Mouse (Mus musculus): Measurements from ENCODE around the gene Nutf2.
A peak's percentile ranks its signal among the peaks of the same experiment; 100 is the strongest.

The Nutf2 gene

GRCm38 (mm10) chr8:105855248-105856167 lies 4.9 kb upstream of the Nutf2 start:
- peak; percentile 60 for DNase-seq

GRCm38 (mm10) chr8:105856168-105856835 lies 4.1 kb upstream of the Nutf2 start:
- no peak for DNase-seq

- DNase-seq, result no peak
These were observed 1.9 kb upstream of the Nutf2 start for GRCm38 (mm10) chr8:105858495-105858894.

- no peak for DNase-seq
These were observed 1.1 kb upstream of the Nutf2 start for GRCm38 (mm10) chr8:105859314-105859713.

- DNase-seq, result peak; percentile 32
These were observed 1.6 kb downstream of the Nutf2 start for GRCm38 (mm10) chr8:105861951-105862350.

GRCm38 (mm10) chr8:105866364-105867029 lies 6.1 kb downstream of the Nutf2 start:
- no peak for DNase-seq

- DNase-seq, result no peak
These were observed 13.9 kb downstream of the Nutf2 start for GRCm38 (mm10) chr8:105874301-105874700.

GRCm38 (mm10) chr8:105880754-105881520 lies 20.6 kb downstream of the Nutf2 start, which contains the start of gene Edc4:
TSS of gene Edc4 (plus strand) at chr8:105880881.
- DNase-seq, result peak; percentile 88

- no peak for DNase-seq
These were observed 29.5 kb downstream of the Nutf2 start for GRCm38 (mm10) chr8:105889756-105890465.

GRCm38 (mm10) chr8:105890870-105891269 lies 30.5 kb downstream of the Nutf2 start:
- no peak for DNase-seq

- DNase-seq, result peak; percentile 48
These were observed 32.1 kb downstream of the Nutf2 start for GRCm38 (mm10) chr8:105892432-105892831.

GRCm38 (mm10) chr8:105893339-105893738 lies 33.0 kb downstream of the Nutf2 start, which contains the start of gene Nrn1l:
TSS of gene Nrn1l (plus strand) at chr8:105893567.
- peak; percentile 21 for DNase-seq

- DNase-seq, result no peak
These were observed 37.6 kb downstream of the Nutf2 start for GRCm38 (mm10) chr8:105897801-105898480.

- DNase-seq, result peak; percentile 95
These were observed 40.0 kb downstream of the Nutf2 start, which contains the start of gene Pskh1 for GRCm38 (mm10) chr8:105900180-105900940. TSS of gene Pskh1 (plus strand) at chr8:105900441.

- peak; percentile 20 for DNase-seq
These were observed 40.7 kb downstream of the Nutf2 start for GRCm38 (mm10) chr8:105900941-105901616.

GRCm38 (mm10) chr8:105919390-105919789 lies 59.0 kb downstream of the Nutf2 start:
- no peak for DNase-seq

- no peak for DNase-seq
These were observed 64.7 kb downstream of the Nutf2 start for GRCm38 (mm10) chr8:105925123-105925522.
